Mouse (Mus musculus) neutrophil, adult 65 days (primary cell): ENCODE results near the gene Olfr799. TPM values are rescaled to one million over a fixed set of nuclear protein-coding genes. Genes with fewer than 3 reads are reported as not detected.

Source experiments
- total RNA-seq: library from RNA; stranded (reverse); gene quantifications from 2 replicates; pipeline ENCODE4 v1.2.4, GENCODE M21; 2023

Gene Olfr799
- total RNA-seq: not detected in 2 replicates

DNA sequence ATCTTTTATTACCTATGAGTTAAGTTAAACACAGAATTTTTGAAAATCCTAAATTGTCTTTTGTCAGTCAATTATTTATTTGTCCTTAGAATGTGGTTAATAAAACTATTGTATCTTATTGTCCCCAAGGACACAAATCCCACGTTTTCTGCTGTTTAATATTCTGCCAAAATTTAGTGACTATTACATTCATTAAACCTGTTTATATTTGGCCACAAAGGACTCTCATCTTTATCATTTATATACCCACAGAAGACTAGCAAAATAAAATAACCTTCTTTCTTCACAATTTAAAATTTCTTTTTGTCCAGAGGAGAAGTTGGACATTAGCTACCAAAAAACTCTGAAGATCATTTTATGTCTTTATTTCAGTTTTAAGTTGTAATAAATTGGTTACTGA, at the start of gene Olfr799:
Olfr799 (plus strand) TSS at position 301 of the 400 bp plus-strand sequence.

GRCm38 (mm10) chr10:129612470-129612869, 24.8 kb upstream of the Olfr799 start, which contains the start of gene Olfr796:
TSS of gene Olfr796 (minus strand) at chr10:129612570.

DNA sequence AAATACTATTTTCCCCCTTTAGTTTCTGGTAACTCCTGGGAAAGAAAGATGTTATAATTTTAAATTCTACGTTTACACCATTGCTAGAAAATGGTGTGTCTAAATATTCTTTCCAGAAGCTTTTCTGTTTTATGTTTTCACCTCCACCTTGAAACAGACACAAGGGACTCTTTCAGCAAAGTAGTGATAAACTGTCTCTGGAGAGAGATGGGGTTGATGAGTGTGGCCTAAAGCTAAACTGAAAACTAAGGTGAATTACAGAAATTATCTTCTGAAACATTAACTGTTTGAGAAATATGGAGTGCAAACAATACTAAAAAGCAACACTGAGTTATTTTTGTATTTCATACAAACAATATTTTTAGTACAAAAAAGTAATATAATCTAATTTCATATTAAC, 9.4 kb upstream of the Olfr799 start, which contains the start of gene Olfr798:
Olfr798 (minus strand) TSS at position 101 of the 400 bp plus-strand sequence.

GRCm38 (mm10) chr10:129657394-129657793, 20.1 kb downstream of the Olfr799 start, which contains the start of gene Olfr800:
TSS of gene Olfr800 (plus strand) at chr10:129657694.

DNA sequence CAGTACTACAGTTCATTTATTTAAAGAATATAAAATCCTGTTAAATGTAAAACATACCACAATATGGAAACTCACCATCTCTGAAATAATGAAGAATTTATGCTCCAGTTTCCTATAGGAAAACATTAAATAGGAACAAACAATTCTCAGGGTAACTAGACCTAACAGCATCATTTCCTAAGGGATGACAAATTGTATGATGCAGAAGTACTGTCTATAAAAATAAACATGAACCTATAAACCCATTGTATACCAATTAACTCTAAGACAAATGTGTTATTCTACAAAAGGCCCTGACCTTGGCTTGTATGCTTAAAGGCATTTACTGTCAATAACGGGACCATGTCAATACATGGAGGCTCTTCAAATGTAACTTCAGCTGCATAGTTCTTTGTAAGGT, 36.5 kb downstream of the Olfr799 start, which contains the start of gene Olfr801:
Olfr801 (minus strand) TSS at position 101 of the 400 bp plus-strand sequence.

GRCm38 (mm10) chr10:129688069-129688468, 50.8 kb downstream of the Olfr799 start, which contains the start of gene Olfr802:
TSS of gene Olfr802 (minus strand) at chr10:129688169.

GRCm38 (mm10) chr10:129694186-129694585, 56.9 kb downstream of the Olfr799 start, which contains the start of gene Olfr803:
TSS of gene Olfr803 (minus strand) at chr10:129694286.

Other genes with a start within 250 kb of the Olfr799 start
- gene Olfr785, start 232.1 kb upstream of the Olfr799 start, total RNA-seq: not detected in 2 replicates
- gene Olfr786, start 210.2 kb upstream of the Olfr799 start, total RNA-seq: not detected in 2 replicates
- not detected in 2 replicates for gene Olfr787, start 175.6 kb upstream of the Olfr799 start, total RNA-seq
- not detected in 2 replicates for gene Olfr788, start 166.5 kb upstream of the Olfr799 start, total RNA-seq
- 0.09 TPM in 1 of 2 replicates, not detected in the other for gene Olfr789, start 152.7 kb upstream of the Olfr799 start, total RNA-seq
- not detected in 2 replicates for gene Olfr790, start 139.0 kb upstream of the Olfr799 start, total RNA-seq
- not detected in 2 replicates for gene Olfr791, start 115.7 kb upstream of the Olfr799 start, total RNA-seq
- gene Olfr792, start 98.3 kb upstream of the Olfr799 start, total RNA-seq: not detected in 2 replicates
- gene Olfr794, start 69.8 kb upstream of the Olfr799 start, total RNA-seq: not detected in 2 replicates
- gene Olfr796, start 24.9 kb upstream of the Olfr799 start, total RNA-seq: not detected in 2 replicates
- gene Olfr798, start 9.6 kb upstream of the Olfr799 start, total RNA-seq: not detected in 2 replicates
- not detected in 2 replicates for gene Olfr800, start 20.2 kb downstream of the Olfr799 start, total RNA-seq
- gene Olfr801, start 36.4 kb downstream of the Olfr799 start, total RNA-seq: not detected in 2 replicates
- not detected in 2 replicates for gene Olfr802, start 50.7 kb downstream of the Olfr799 start, total RNA-seq
- gene Olfr803, start 56.8 kb downstream of the Olfr799 start, total RNA-seq: not detected in 2 replicates
- gene Olfr804, start 65.7 kb downstream of the Olfr799 start, total RNA-seq: not detected in 2 replicates
- gene Olfr805, start 91.9 kb downstream of the Olfr799 start, total RNA-seq: not detected in 2 replicates
- gene Olfr806, start 104.4 kb downstream of the Olfr799 start, total RNA-seq: not detected in 2 replicates
- gene Olfr807, start 120.3 kb downstream of the Olfr799 start, total RNA-seq: not detected in 2 replicates
- gene Olfr808, start 128.0 kb downstream of the Olfr799 start, total RNA-seq: not detected in 2 replicates
- gene Olfr809, start 137.2 kb downstream of the Olfr799 start, total RNA-seq: not detected in 2 replicates
- not detected in 2 replicates for gene Olfr810, start 157.4 kb downstream of the Olfr799 start, total RNA-seq
- not detected in 2 replicates for gene Olfr811, start 166.9 kb downstream of the Olfr799 start, total RNA-seq
- gene Olfr812, start 208.6 kb downstream of the Olfr799 start, total RNA-seq: not detected in 2 replicates
- gene Olfr813, start 217.9 kb downstream of the Olfr799 start, total RNA-seq: not detected in 2 replicates
- not detected in 2 replicates for gene Olfr814, start 242.4 kb downstream of the Olfr799 start, total RNA-seq